In the genomic region with DNA sequence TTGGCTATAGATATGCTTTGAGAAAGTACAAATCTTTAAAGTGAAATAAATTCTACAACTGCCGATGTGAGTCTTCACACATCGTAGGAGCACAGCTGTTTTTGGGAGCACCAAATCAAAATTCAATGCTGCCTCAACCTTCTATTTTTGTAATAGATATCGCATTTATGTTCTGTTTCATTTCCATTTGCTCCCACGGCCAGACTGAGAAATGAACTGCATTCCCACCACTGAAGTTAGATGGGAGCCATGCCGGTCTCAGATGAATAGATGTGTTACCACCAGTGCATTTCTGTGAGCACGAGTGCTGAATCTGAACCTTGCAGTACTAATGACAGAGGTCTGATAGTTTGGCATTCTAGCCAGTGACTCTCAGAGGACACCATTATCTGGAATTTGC, we compare ENCODE assay signal across 26 mouse cellular contexts. TPM values are rescaled to one million over a fixed set of nuclear protein-coding genes. Genes with fewer than 3 reads are reported as not detected.
"Had no signal": no experiment of that assay in that cellular context is flagged by ENCODE, and none has a peak within 500 bp of the region (broad histone marks: within the 10 kb centered on the region; RNA-seq: fewer than 3 reads in every experiment).

No protein-coding gene starts in this region.

- DNase-seq: gastrocnemius, postnatal 14 days; gastrocnemius, postnatal 36 days; heart, adult 18-20 months; heart, postnatal 14 days; heart, postnatal 36 days; kidney, adult 11 months; kidney, adult 2 months; kidney, adult 9 months; kidney, postnatal 25 days; kidney, postnatal 4 days; liver; liver, embryonic 13.5 days had no signal

- H3K27ac ChIP-seq: heart, embryonic 13.5 days; heart, embryonic 15.5 days; hindbrain, embryonic 13.5 days; hindbrain, embryonic 15.5 days; hindbrain, postnatal 0 days; kidney, embryonic 15.5 days; kidney, postnatal 0 days; layer of hippocampus, adult 2 months; left cerebral cortex, adult 2 months; limb, embryonic 10.5 days; limb, embryonic 12.5 days; liver, embryonic 13.5 days; liver, embryonic 15.5 days had no signal

- H3K9ac ChIP-seq: heart, embryonic 13.5 days; heart, embryonic 15.5 days; hindbrain, embryonic 13.5 days; hindbrain, embryonic 15.5 days; kidney, embryonic 15.5 days; limb, embryonic 12.5 days; liver, embryonic 13.5 days; liver, embryonic 15.5 days had no signal

- H3K36me3 ChIP-seq: heart, embryonic 13.5 days; heart, embryonic 15.5 days; hindbrain, embryonic 13.5 days; hindbrain, embryonic 15.5 days; kidney, embryonic 15.5 days; limb, embryonic 10.5 days; limb, embryonic 12.5 days; liver, embryonic 13.5 days; liver, embryonic 15.5 days had no signal

- H3K4me3 ChIP-seq: heart, embryonic 13.5 days; heart, embryonic 15.5 days; hindbrain, embryonic 13.5 days; hindbrain, embryonic 15.5 days; kidney, embryonic 15.5 days; layer of hippocampus, adult 2 months; left cerebral cortex, adult 2 months; limb, embryonic 10.5 days; limb, embryonic 12.5 days; liver, embryonic 13.5 days; liver, embryonic 15.5 days had no signal

- H3K27me3 ChIP-seq: heart, embryonic 13.5 days; heart, embryonic 15.5 days; hindbrain, embryonic 13.5 days; hindbrain, embryonic 15.5 days; kidney, embryonic 15.5 days; limb, embryonic 12.5 days; liver, embryonic 13.5 days; liver, embryonic 15.5 days had no signal

- H3K4me1 ChIP-seq: heart, embryonic 13.5 days; heart, embryonic 15.5 days; hindbrain, embryonic 13.5 days; hindbrain, embryonic 15.5 days; kidney, embryonic 15.5 days; limb, embryonic 10.5 days; limb, embryonic 12.5 days; liver, embryonic 13.5 days; liver, embryonic 15.5 days had no signal

- ATAC-seq: hindbrain, postnatal 0 days; intestine, embryonic 16.5 days had no signal

RNA-seq across cellular contexts. Expression of a gene that starts 58.3 kb away (rescaled TPM):
- total RNA-seq: hematopoietic stem cell, adult 5-6 weeks had no signal
